Mouse (Mus musculus): Measurements from ENCODE around the gene Fhl1. TPM values are rescaled to one million over a fixed set of nuclear protein-coding genes. Genes with fewer than 3 reads are reported as not detected.

Fhl1 gene
- polyA plus RNA-seq, 1 experiment from 2014 or later, result 207 TPM

GRCm38 (mm10) chrX:56769838-56770237, 38.3 kb downstream of the Fhl1 start:
- no peak for ATAC-seq
- Histone ChIP-seq H3K36me3 (ENCODE audit: control insufficient read depth, insufficient read depth, low read length) (no peaks in the 10 kb centered on the region), H3K27me3 (ENCODE audit: control insufficient read depth, insufficient read depth, low read depth, low read length) (no peaks in the 10 kb centered on the region), H3K27ac (ENCODE audit: low read length) (no peak overlapping the region), H3K9me3 (replicated peaks; ENCODE audit: control insufficient read depth, low read length, poor library complexity, severe bottlenecking) (no peaks in the 10 kb centered on the region), H3K4me3 (ENCODE audit: low read depth, low read length) (no peak overlapping the region), H3K4me2 (ENCODE audit: low read length) (no peak overlapping the region), H3K4me1 (ENCODE audit: control insufficient read depth, insufficient read depth, low read length) (no peaks in the 10 kb centered on the region), H3K9ac (ENCODE audit: low read depth, low read length) (no peak overlapping the region)

GRCm38 (mm10) chrX:56771751-56772150, 40.2 kb downstream of the Fhl1 start:
- WGBS, result 73% methylated on average over 1 of the region's 1 CpGs
- no peak overlapping the region for H3K4me2 ChIP-seq (ENCODE audit: low read length)
- ATAC-seq, result no peak
- no peak overlapping the region for H3K4me3 ChIP-seq (ENCODE audit: low read depth, low read length)
- H3K27me3 ChIP-seq (ENCODE audit: control insufficient read depth, insufficient read depth, low read depth, low read length), result no peaks in the 10 kb centered on the region
- H3K27ac ChIP-seq (ENCODE audit: low read length), result no peak overlapping the region
- H3K36me3 ChIP-seq (ENCODE audit: control insufficient read depth, insufficient read depth, low read length), result no peaks in the 10 kb centered on the region
- no peaks in the 10 kb centered on the region for H3K9me3 ChIP-seq (replicated peaks; ENCODE audit: control insufficient read depth, low read length, poor library complexity, severe bottlenecking)
- H3K4me1 ChIP-seq (ENCODE audit: control insufficient read depth, insufficient read depth, low read length), result no peaks in the 10 kb centered on the region
- no peak overlapping the region for H3K9ac ChIP-seq (ENCODE audit: low read depth, low read length)

DNA sequence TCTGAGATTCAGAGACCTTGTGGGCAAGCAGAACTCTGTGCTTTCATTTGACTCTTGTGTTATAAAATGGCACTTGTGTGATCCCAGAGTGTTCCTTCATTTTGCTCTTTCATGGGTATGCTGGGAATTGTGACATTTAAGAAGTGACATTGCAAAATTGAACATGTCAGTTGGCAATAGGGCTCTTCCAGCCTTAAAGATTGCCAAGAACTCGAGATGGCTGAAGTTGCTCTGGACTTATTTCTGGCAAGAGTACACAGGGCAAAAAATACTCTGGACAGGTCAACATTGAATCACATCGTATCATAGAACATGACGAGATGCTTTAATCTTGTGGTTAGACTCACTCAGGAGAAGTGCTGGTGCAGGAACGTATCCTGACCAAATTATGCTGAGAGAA, 41.7 kb downstream of the Fhl1 start:
- H3K9me3 ChIP-seq (replicated peaks; ENCODE audit: control insufficient read depth, low read length, poor library complexity, severe bottlenecking), result no peaks in the 10 kb centered on the region
- H3K36me3 ChIP-seq (ENCODE audit: control insufficient read depth, insufficient read depth, low read length), result no peaks in the 10 kb centered on the region
- 89% methylated on average over 4 of the region's 4 CpGs for WGBS
- H3K4me1 ChIP-seq (ENCODE audit: control insufficient read depth, insufficient read depth, low read length), result no peaks in the 10 kb centered on the region
- H3K27ac ChIP-seq (ENCODE audit: low read length), result no peak overlapping the region
- no peak overlapping the region for H3K4me3 ChIP-seq (ENCODE audit: low read depth, low read length)
- H3K27me3 ChIP-seq (ENCODE audit: control insufficient read depth, insufficient read depth, low read depth, low read length), result no peaks in the 10 kb centered on the region
- H3K4me2 ChIP-seq (ENCODE audit: low read length), result no peak overlapping the region
- no peak overlapping the region for H3K9ac ChIP-seq (ENCODE audit: low read depth, low read length)
- ATAC-seq, result no peak

- Histone ChIP-seq H3K4me2 (ENCODE audit: low read length) (no peak overlapping the region), H3K27ac (ENCODE audit: low read length) (no peak overlapping the region), H3K9me3 (replicated peaks; ENCODE audit: control insufficient read depth, low read length, poor library complexity, severe bottlenecking) (no peaks in the 10 kb centered on the region), H3K36me3 (ENCODE audit: control insufficient read depth, insufficient read depth, low read length) (no peaks in the 10 kb centered on the region), H3K9ac (ENCODE audit: low read depth, low read length) (no peak overlapping the region), H3K4me1 (ENCODE audit: control insufficient read depth, insufficient read depth, low read length) (no peaks in the 10 kb centered on the region), H3K4me3 (ENCODE audit: low read depth, low read length) (no peak overlapping the region), H3K27me3 (ENCODE audit: control insufficient read depth, insufficient read depth, low read depth, low read length) (no peaks in the 10 kb centered on the region)
- peak; percentile 14; the same call in 1 of the 2 replicates for ATAC-seq
- WGBS, result 60% methylated on average over 6 of the region's 6 CpGs
These were observed 54.9 kb downstream of the Fhl1 start for GRCm38 (mm10) chrX:56786281-56787061.

DNA sequence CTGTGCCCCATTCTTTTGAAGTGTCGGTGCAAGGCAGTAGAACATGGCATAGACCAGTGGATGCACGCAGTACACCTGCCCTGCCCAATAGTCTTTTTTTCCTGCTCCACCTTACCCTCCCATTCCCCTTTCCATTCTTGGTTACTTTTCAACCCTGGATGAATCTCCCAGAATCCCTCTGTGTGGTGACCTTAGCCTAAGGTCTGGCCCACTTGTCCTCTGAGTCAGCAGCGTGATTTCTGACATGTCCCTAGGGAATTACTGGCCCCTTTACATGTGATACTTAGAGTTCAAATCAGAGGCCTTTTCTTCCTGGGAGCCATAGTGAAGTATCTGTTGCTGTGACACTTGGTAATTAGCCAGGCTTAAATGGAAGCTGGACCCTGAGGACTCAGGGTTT, 55.9 kb downstream of the Fhl1 start:
- Histone ChIP-seq H3K27ac (ENCODE audit: low read length) (no peak overlapping the region), H3K4me3 (ENCODE audit: low read depth, low read length) (no peak overlapping the region), H3K4me2 (ENCODE audit: low read length) (no peak overlapping the region), H3K4me1 (ENCODE audit: control insufficient read depth, insufficient read depth, low read length) (no peaks in the 10 kb centered on the region), H3K36me3 (ENCODE audit: control insufficient read depth, insufficient read depth, low read length) (no peaks in the 10 kb centered on the region), H3K9ac (ENCODE audit: low read depth, low read length) (no peak overlapping the region), H3K27me3 (ENCODE audit: control insufficient read depth, insufficient read depth, low read depth, low read length) (no peaks in the 10 kb centered on the region), H3K9me3 (replicated peaks; ENCODE audit: control insufficient read depth, low read length, poor library complexity, severe bottlenecking) (no peaks in the 10 kb centered on the region)
- WGBS, result 67% methylated on average over 3 of the region's 3 CpGs
- ATAC-seq, result no peak

- H3K27ac ChIP-seq (ENCODE audit: low read length), result no peak overlapping the region
- peaks cover 8% of the 10 kb centered on the region; the same call in 1 of the 2 replicates for H3K36me3 ChIP-seq (ENCODE audit: control insufficient read depth, insufficient read depth, low read length)
- WGBS, result 68% methylated on average over 4 of the region's 4 CpGs
- H3K4me2 ChIP-seq (ENCODE audit: low read length), result no peak overlapping the region
- H3K9me3 ChIP-seq (replicated peaks; ENCODE audit: control insufficient read depth, low read length, poor library complexity, severe bottlenecking), result no peaks in the 10 kb centered on the region
- H3K9ac ChIP-seq (ENCODE audit: low read depth, low read length), result no peak overlapping the region
- H3K27me3 ChIP-seq (ENCODE audit: control insufficient read depth, insufficient read depth, low read depth, low read length), result no peaks in the 10 kb centered on the region
- H3K4me3 ChIP-seq (ENCODE audit: low read depth, low read length), result no peak overlapping the region
- no peaks in the 10 kb centered on the region for H3K4me1 ChIP-seq (ENCODE audit: control insufficient read depth, insufficient read depth, low read length)
- no peak for ATAC-seq
These were observed 59.0 kb downstream of the Fhl1 start for GRCm38 (mm10) chrX:56790591-56790990.

GRCm38 (mm10) chrX:56791268-56791667, 59.7 kb downstream of the Fhl1 start:
- 47% methylated on average over 15 of the region's 15 CpGs for WGBS
- H3K9ac ChIP-seq (ENCODE audit: low read depth, low read length), result no peak overlapping the region
- H3K4me2 ChIP-seq (ENCODE audit: low read length), result no peak overlapping the region
- H3K27ac ChIP-seq (ENCODE audit: low read length), result no peak overlapping the region
- H3K4me1 ChIP-seq (ENCODE audit: control insufficient read depth, insufficient read depth, low read length), result no peaks in the 10 kb centered on the region
- peak; percentile 39; the same call in 1 of the 2 replicates for ATAC-seq
- no peak overlapping the region for H3K4me3 ChIP-seq (ENCODE audit: low read depth, low read length)
- peaks cover 8% of the 10 kb centered on the region; the same call in 1 of the 2 replicates for H3K36me3 ChIP-seq (ENCODE audit: control insufficient read depth, insufficient read depth, low read length)
- no peaks in the 10 kb centered on the region for H3K27me3 ChIP-seq (ENCODE audit: control insufficient read depth, insufficient read depth, low read depth, low read length)
- no peaks in the 10 kb centered on the region for H3K9me3 ChIP-seq (replicated peaks; ENCODE audit: control insufficient read depth, low read length, poor library complexity, severe bottlenecking)

DNA sequence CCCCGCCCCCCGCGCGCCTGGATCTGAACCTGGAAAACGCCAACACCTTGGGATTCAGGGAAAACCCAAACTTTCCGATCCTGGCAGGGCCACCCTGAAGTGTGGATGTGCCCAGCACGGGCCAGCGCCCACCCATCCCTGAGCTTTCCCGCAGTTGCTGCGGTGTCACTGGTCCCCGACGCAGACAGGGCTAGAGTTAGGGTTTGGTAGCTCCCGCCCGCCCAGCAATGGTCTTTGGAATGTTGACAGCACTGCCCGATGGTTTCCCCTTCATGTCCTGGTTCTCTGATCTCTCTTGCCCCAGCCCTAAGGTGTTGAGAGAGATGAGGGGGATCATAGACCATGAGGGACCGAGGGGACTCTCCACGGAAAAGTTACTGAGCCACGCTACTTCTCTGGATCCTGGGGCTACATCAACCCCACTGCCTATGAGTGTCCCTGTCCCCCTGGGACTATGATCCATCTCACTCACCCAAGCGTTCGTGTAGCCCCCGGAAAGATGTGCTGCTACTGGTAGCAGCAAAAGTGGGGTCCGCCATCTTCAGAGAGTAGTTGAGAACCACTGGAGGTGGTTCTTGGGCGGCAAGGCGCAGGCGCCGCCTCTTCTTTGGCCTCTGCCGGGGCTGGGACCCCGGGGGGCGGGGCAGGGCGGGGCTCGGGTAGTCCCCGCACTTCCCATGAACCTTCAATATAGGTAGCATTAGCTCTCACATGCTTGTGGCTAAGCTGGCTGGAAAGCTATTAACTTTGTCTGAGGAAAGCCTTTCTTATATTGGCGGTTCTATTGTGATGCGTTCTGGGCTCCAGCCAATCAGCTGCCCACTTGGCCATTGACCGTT, 90.4 kb downstream of the Fhl1 start, which contains the start of gene Map7d3:
Map7d3 (minus strand) TSS at position 562 of the 839 bp plus-strand sequence.
- Histone ChIP-seq H3K4me2 (ENCODE audit: low read length) (peak within 1 kb of the TSS; percentile 71), H3K4me1 (ENCODE audit: control insufficient read depth, insufficient read depth, low read length) (no peaks in the 10 kb centered on the region; the same call in 1 of the 2 replicates), H3K27ac (ENCODE audit: low read length) (no peak within 1 kb of the TSS), H3K9ac (ENCODE audit: low read depth, low read length) (0 out of 2 replicates have a peak within 1 kb of the TSS, but pooled peaks have one; percentile 20), H3K4me3 (ENCODE audit: low read depth, low read length) (peak within 1 kb of the TSS; percentile 42), H3K27me3 (ENCODE audit: control insufficient read depth, insufficient read depth, low read depth, low read length) (no peaks in the 10 kb centered on the region), H3K36me3 (ENCODE audit: control insufficient read depth, insufficient read depth, low read length) (no peaks in the 10 kb centered on the region), H3K9me3 (replicated peaks; ENCODE audit: control insufficient read depth, low read length, poor library complexity, severe bottlenecking) (no peaks in the 10 kb centered on the region)
- 23% methylated on average over 35 of the region's 35 CpGs for WGBS
- peak; percentile 58; the same call in 1 of the 2 replicates for ATAC-seq

GRCm38 (mm10) chrX:56827492-56827891, 95.9 kb downstream of the Fhl1 start:
- no peaks in the 10 kb centered on the region for H3K36me3 ChIP-seq (ENCODE audit: control insufficient read depth, insufficient read depth, low read length)
- no peak overlapping the region for H3K4me2 ChIP-seq (ENCODE audit: low read length)
- 85% methylated on average over 6 of the region's 6 CpGs for WGBS
- no peak overlapping the region for H3K27ac ChIP-seq (ENCODE audit: low read length)
- no peaks in the 10 kb centered on the region for H3K27me3 ChIP-seq (ENCODE audit: control insufficient read depth, insufficient read depth, low read depth, low read length)
- no peak overlapping the region for H3K4me3 ChIP-seq (ENCODE audit: low read depth, low read length)
- no peak for ATAC-seq
- H3K9ac ChIP-seq (ENCODE audit: low read depth, low read length), result no peak overlapping the region
- H3K4me1 ChIP-seq (ENCODE audit: control insufficient read depth, insufficient read depth, low read length), result no peaks in the 10 kb centered on the region
- H3K9me3 ChIP-seq (replicated peaks; ENCODE audit: control insufficient read depth, low read length, poor library complexity, severe bottlenecking), result no peaks in the 10 kb centered on the region

All from midbrain, embryonic 16.5 days (tissue).